Mouse (Mus musculus) granulocyte monocyte progenitor cell, adult 5-6 weeks (primary cell): Measurements from ENCODE around the gene Lpar2. TPM values are rescaled to one million over a fixed set of nuclear protein-coding genes. Genes with fewer than 3 reads are reported as not detected.

Experiments used
- ATAC-seq: replicated peaks from 2 replicates; pipeline ENCODE4 v1.8.0; 2016; ENCODE audit warnings: mild to moderate bottlenecking, moderate TSS enrichment, inconsistent platforms; ENCODE audit not compliant: poor library complexity, severe bottlenecking
- total RNA-seq, 2 experiments: library from RNA; stranded (forward) in 1 of 2; stranded (reverse) in 1 of 2; fragments of 200-712, 200-1000 nt in 1 of 2; fragments of >200 nt in 1 of 2; fragmentation: Nextera tagmentation in 1 of 2; gene quantifications; 2 replicates each; pipeline ENCODE4 v1.2.3; 2014 to 2017

Gene Lpar2
- 3.0 and 9.3 TPM in 2 replicates for total RNA-seq (2014; fragmentation: Nextera tagmentation)
- 1.5 and 1.9 TPM in 2 replicates for total RNA-seq (2017)

DNA sequence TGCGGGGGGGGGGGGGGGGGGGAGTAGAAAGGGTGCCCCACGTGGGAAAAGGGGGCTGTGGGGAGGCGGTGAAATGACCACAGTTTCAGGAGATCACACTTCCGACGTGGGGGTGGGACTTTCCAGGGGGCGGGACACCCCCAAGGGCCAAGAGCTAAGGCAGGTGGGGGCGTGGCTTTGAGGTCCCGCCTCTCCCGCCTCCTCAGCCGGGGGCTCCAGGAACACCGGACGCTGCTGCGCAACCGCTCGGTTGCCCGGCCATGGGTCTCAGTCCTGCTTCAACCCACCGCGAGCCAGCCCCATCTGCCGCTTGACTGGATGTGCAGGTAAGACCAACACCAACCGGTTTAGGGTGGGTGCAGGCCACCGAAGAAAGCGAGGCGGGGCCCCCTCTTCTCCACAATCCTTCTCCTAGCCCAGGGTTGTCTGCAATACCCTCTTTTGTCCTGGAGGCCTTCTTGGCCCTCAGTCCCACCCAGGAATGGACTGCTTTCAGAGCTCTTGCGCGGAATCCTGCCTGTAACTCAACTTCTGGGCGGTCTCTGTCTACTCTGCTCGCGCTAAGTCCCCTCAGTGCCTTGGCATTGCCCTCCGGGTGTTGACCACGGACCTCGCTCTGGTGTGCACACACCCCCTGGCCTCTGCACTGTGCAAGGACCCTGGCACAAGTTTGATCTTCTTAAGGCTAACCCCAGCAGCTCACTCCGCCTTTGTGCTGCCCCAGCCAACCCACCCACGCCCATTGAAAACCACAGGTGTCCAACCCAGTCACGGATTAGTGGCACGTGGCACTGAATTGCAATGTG, at the start of gene Lpar2:
Gene Lpar2, plus strand, starts transcription at position 44 of the 806 bp plus-strand sequence.
- peak; percentile 84 for ATAC-seq

DNA sequence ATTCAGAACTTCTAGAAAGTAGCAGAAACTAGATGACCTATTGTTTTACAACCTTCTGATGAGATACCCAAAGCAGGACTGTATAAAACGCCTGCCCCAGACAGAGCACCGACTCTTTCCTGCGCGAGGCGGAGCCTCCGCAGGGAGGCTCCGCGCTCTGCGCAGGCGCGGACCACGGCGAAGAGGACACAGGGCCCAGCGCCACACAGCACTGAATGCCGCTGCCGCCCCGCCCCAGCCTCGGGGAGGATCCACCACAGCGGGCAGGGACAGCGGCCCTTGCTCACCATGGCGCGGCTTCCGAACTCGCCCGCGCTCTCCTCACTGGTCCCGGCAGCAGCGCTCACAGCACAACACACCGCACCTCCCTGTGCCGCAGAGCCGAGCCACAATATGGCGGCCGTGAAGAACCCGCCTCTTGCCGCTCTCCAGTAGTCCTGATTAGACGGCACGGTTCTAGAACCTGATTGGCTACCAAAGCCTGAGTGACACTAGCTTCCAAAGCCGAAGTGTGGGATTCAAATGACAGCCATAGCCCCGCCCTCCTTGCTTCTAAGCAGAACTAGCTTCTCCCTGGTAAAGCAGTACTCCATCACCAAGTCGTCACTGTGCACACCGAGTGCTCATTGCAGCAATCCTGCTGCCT, 47.6 kb upstream of the Lpar2 start, which contains the start of gene Gm20422:
Gene Gm20422, minus strand, starts transcription at position 384 of the 646 bp plus-strand sequence.
- peak; percentile 98 for ATAC-seq

DNA sequence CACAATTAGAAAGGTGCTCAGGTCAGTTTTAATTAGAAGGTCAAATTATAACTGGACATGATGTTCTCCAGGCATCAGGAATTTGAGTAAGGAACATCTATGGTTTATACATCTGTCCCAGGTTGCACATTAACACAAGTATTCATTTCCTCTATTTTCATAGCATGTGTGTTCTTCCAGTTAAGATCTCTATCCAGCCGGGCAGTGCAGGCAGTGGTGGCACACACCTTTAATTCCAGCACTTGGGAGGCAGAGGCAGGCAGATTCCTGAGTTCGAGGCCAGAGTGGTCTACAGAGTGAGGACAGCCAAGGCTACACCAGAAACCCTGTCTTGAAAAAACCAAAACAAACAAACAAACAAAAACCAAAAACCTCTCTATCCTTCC, 47.1 kb upstream of the Lpar2 start:
- ATAC-seq, result peak; percentile 49

DNA sequence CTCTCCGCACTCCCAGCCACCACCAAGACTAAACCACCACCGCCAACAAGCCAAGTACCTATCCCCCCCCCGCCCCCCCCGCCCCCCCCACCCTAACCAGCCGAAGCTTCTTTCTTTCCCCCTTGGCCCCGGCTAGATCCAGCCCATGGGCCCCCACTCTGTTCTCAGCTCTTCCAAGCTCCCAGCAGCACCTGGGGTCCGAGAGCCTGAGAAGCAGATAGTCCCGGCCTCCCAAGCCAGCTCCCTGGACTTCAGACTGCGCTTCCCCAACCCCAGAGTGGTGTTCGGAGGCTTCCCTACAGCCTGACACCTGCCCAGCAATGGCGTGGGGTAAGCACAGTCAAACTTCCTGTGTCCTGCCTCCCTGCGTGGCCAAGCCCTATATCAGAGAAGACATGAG, 45.1 kb upstream of the Lpar2 start:
- ATAC-seq, result no peak

DNA sequence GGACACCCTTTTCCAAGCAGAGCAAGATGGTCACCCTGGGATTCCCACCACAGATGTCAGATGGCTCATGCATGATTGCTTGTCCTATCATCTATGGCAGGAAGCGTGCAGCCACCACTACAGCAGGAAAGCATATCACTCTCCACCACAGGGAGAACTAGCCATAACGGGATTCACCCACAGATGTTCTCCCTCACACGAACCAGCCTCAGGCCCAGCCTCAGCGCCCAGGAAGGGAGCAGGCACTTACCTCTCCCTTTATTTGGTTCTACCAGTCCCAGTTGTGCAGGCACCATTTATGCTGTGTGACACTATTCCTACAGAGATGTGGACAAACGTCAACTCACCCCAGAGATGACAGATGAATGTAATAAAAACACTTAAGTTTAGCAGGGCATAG, 33.1 kb upstream of the Lpar2 start:
- ATAC-seq, result no peak

DNA sequence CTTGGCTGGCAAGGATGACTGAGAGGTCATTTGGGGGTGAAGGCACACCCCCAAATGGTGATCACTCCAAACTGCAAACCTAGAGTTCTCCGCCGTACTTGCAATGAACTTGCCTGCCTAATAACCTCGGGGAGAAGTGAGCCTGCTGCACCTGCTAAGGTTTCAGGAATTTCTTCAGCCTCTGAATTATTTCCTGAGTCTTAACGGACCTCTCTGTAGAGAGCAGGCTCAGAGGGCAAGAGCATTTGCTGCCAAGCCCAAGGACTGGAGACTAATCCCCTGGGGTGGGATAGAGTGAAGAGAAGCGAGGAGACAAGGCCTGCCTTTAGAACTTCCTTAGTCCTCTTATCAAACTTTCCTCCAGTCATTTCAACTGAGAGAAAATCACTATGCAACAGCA, 32.5 kb upstream of the Lpar2 start:
- no peak for ATAC-seq

DNA sequence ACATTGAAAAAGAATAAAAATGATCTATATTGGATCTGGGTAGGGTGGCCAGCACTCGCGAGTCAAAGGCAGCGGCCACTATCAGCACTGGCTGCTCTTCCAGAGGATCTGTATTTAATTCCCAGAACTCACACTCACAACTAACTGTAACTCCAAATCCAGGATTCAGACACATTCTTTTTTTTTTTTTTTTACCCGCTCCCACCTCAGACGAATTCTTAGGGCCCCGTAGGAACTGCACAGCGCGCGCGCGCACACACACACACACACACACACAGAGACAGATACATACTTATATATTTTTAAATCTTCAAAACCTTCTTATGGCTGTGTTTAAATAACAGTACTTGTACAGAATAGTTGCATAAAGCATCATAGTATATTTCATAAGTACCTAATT, 31.9 kb upstream of the Lpar2 start:
- no peak for ATAC-seq

DNA sequence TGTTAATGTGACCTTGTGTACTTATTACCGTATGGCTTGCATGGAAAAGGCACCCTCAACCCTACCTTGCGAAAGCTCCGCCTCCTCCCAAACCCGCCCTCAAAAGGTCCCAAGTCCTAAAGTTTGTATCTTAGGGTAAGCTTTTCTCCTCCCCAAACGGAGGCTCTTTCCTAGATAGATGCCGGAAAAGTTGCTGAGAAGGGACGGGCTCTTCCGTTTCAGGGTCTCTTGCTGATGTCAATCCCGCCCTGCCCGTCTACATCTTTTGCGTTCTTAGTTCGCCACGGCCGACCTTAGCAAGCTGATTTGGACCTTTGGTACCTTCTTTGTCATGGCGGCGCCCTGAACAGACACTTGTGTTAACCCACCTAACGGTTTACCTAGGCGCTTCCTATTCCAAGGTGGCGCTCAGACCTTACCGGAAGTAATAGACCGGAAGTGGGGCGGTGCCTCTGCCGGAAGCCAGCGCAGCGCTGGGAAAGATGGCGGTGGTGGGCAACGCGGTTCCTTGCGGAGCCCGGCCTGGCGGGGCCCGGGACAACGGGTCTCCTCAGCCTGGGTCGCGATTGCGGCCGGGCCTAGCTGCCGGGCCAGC, 31.4 kb upstream of the Lpar2 start, which contains the start of the genes Atp13a1 and Zfp866:
Gene Atp13a1, plus strand, starts transcription at position 391 of the 595 bp plus-strand sequence.
Gene Zfp866, minus strand, starts transcription at position 406 of the 595 bp plus-strand sequence.
- ATAC-seq, result peak; percentile 92

DNA sequence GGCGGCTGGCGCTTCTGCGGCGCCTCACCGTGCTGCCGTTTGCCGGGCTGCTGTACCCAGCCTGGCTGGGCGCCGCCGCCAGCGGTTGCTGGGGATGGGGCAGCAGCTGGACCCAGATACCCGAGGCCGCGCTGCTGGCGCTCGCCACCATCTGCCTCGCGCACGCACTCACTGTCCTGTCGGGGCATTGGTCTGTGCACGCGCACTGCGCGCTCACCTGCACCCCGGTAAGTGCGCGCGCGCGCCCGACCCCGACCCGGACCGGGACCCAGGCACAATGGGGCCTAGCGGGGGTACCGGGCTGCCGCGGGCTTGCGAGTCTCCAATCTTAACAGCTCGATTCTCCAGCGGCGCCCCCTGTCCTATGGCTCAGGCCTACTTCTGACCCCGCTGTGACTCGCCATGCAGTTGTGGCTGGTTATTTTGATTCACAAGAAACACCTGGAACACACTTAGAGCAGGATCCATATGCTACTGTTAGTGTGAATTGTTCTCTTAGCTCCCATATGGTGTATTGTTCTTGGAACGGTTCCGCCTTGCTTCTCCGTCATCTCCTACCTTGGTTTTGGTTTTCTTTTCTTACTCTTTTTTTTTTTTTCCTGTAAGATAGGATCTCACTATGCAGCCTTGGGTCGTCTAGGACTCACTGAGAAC, 30.7 kb upstream of the Lpar2 start:
- peak; percentile 20 for ATAC-seq

DNA sequence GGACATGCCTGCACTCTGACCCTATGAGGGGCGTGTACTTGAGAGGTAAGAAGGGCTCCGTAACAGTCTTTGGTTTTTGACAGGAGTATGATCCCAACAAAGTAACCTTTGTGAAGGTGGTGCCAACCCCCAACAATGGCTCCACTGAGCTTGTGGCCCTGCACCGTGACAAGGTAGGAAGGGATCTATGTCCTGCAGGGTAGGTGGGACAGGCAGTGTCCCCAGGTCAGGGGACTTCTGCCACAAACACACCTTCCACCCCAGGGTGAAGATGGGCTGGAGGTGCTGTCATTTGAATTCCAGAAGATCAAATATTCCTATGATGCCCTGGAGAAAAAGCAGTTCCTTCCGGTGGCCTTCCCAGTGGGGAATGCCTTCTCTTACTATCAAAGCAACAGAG, 28.6 kb upstream of the Lpar2 start:
- ATAC-seq, result no peak

DNA sequence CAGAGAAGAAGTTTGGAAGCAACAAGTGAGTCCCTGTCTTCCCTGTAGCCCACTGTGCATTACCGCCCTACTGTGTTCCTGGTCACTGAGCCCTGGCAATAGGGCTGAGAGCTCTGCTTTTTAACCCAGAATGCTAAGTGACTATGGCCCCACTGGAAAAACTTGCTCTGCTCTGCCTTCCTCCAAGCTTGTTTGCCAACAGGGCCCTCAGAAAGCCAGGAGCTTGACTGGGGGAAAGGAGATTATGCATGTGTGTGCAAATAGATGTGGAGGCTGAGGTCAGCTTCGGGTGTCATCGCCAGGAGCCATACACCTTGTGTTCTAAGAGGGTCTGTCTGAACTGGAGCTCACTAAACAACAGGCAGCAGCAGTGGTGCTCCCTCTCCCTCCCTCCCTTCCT, 28.1 kb upstream of the Lpar2 start:
- ATAC-seq, result no peak

DNA sequence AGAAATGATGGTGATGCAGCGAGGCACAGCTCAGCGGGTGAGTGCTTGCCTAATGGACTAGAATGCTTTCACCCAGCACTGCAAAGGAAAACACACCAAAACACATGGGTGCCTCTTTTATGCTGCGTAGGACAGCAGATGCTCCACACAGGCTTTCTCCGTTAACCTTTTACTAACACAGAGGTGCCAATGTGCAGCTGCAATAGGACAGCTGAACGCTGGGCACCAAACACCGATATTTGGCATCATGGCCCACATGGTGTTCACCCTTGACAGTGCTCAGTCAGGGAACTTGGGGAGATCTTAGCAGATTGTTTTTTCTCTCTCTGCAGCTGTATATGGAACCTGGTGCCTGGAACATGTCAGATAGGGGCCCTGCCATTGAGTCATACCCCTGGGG, 27.3 kb upstream of the Lpar2 start:
- ATAC-seq, result no peak

DNA sequence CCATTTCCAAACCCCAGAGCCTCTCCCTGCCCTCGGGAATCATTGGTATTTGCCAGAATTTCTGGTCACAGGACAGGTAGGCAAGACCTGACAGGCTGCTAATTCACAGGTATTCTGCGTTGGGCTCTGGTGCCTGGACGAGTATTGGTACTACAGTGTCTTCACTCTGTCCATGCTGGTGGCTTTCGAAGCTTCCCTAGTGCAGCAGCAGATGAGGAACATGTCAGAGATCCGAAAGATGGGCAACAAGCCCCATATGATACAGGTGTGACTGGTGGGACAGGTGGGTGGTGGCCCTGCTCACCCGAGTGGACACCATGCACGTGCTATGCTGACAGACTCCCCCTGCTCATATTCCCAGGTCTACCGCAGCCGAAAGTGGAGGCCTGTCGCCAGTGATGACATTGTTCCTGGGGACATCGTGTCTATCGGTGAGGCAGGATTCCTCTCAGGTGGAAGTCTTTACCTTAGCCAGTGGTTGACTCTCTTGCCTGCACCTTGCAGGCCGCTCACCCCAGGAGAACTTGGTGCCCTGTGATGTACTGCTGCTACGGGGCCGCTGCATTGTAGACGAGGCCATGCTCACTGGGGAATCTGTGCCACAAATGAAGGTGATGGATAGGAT, 25.4 kb upstream of the Lpar2 start:
- ATAC-seq, result no peak

DNA sequence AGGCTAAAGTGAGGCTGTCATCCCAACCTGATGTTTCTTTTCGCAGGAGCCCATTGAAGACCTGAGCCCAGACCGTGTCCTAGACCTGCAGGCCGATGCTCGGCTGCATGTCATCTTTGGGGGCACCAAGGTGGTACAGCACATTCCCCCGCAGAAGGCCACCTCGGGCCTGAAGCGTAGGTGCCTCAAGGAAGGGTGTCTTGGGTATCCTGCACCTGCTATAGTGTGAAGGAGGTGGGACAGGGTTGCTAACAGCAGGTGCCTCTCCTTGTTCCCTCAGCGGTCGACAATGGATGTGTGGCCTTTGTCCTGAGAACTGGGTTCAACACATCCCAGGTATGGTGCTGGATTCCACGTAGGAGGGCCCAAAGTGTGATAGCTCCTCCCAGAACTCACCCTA, 24.6 kb upstream of the Lpar2 start:
- ATAC-seq, result no peak

DNA sequence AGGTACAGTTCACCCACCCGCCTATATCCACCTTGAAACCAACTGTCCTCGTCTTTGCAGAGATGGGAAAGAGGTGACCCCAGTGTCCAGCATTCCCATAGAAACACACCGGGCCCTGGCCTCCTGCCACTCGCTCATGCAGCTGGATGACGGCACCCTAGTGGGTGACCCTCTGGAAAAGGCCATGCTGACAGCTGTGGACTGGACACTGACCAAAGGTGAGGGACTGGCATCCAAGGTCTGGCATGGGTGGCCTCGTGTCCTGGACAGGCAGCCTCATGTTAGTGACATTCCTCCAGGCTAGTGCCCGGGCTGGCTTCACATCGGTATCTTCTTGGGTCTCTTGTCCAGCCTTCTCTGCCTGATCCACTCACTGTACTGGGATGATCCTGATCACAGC, 23.0 kb upstream of the Lpar2 start:
- ATAC-seq, result no peak

DNA sequence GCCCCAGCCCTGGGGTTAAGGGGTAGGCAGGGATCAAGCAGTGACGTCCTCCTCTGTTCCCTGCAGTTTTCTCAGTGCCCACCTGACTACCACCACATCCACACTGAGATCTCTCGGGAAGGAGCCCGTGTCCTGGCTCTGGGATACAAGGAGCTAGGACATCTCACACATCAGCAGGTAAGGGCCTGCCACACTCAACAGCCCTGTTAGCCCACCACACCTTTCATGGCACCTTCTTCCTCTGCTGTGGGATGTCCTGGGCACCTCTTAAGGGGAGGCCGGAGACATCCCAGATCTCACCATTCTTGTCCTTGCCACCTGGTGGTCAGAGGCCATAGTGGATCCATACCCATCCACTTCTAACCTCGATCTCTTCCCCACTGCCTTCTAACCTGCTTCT, 22.3 kb upstream of the Lpar2 start:
- ATAC-seq, result no peak

DNA sequence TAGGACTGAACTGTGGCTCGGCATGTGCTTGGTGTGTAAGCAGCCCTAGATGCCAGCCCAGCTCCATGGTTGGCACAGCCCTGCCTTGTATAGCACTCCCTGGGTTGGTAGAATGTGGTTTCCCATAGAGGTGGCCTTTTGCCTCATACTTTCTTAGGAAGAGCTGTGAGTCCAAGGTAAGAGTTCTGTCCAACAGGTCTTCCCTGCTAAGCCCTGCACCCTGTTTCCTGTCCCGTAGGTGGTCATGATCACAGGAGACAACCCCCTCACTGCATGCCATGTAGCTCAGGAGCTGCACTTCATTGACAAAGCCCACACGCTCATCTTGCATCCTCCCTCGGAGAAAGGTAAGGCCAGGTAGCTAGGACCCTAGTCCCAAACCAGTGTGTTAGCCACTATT, 20.4 kb upstream of the Lpar2 start:
- no peak for ATAC-seq

DNA sequence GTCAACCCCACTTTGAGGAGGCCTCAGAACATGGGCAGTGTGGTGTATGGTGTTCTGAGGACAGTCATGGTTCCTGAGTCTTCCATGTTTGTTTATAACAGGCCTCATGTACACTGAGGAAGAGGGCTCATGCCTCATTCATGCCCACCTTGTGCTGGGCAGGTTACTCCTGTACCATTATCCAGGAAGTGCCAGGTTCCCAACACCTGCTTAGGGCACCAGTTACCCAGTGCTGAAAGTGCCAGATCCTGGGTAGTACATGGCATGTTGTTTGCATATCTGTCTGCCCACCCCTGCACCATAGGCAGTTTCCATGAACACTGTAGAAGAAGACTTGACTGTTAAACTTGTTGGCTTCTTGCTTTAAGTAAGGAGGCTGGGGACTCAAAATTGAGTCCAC, 20.0 kb upstream of the Lpar2 start:
- no peak for ATAC-seq

DNA sequence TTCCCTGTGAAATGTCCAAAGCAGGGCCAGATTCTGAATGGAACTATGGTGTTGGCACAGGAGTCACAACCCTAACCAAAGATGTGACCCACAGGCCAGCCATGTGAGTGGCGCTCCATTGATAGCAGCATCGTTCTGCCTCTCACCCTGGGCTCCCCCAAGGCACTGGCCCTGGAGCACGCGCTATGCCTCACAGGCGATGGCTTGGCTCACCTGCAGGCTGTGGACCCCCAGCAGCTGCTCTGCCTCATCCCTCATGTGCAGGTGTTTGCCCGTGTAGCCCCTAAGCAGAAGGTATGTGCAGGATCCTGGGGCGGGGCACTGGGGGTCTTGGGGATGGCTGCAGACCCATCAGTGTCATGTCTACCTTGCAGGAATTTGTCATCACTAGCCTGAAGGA, 18.9 kb upstream of the Lpar2 start:
- ATAC-seq, result no peak

DNA sequence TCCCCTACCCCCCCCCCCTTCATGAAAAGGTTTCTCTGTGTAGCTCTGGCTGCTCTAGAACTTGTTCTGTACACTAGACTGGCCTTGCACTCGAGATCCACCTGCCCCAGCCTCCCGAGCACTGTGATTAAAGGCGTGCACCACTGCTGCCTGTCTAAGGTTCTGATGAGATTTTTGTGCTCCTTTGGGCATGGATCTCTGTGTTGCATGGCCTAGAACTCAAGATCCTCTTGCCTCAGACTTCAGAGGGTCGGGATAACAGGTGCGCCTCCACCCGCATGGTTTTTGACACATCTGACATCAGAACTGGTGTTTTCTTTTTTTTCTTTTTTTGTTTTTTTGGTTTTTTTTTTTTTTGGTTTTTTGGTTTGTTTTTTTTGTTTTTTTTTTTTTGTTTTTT, 17.7 kb upstream of the Lpar2 start:
- ATAC-seq, result no peak
